Mouse (Mus musculus) heart, adult 2 months (tissue): Measurements from ENCODE around the gene Mosmo.

Experiments
- CTCF ChIP-seq: fragments of 200-600 bp; IDR thresholded peaks from 2 replicates; pipeline ENCODE4 v1.8.1; 2022; ENCODE audit warnings: antibody characterized with exemption, mild to moderate bottlenecking, moderate library complexity
- POLR2A ChIP-seq: fragments of 200-500 bp; IDR thresholded peaks from 2 replicates; pipeline ENCODE4 v1.6.1; 2011; ENCODE audit warnings: mild to moderate bottlenecking, low read depth, low read length, control low read depth; ENCODE audit not compliant: insufficient read depth

DNA sequence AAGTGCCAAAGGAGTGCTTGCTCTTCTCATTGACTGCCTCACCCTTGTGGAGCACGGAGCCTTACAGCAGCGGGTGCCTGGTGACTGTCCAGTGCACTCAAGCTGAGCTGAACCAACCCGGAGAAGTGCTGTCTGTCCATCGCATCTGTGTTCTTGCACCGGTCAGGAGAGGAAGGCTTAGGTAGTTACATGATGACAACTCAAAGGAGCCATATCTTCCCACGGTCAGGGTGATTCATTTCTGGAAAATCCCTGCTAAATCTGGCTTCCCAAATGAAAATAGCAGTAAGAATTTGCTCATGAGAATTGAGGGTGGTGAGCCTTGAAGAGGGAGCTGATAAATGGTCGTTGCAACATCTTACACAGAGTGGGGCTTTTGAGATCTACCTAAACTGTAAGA is 74.5 kb downstream of the Mosmo start:
- TF ChIP-seq CTCF (no peak), POLR2A (no peak)
